Mouse (Mus musculus): ENCODE measurements around the gene Cherp.

DNA sequence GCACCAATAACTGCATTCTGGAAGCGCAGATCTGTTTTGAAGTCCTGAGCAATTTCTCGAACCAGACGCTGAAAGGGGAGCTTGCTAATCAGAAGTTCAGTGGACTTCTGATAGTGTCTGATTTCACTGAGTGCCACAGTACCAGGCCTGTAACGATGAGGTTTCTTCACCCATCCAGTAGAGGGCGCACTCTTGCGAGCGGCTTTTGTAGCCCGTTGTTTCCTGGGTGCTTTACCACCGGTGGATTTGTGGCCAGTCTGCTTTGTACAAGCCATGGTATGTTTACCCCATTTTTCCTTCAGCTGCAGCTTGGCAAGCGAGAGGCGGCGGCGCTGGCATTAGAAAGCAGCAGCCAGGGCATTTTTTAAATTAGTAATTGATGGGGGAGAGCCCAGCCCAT, 45.4 kb downstream of the Cherp start:
- TF ChIP-seq POLR2A (IDR thresholded peaks at IDR 0.05; ENCODE audit: extremely low read depth, insufficient read depth, low read length) (no peak), CTCF (IDR thresholded peaks at IDR 0.05; ENCODE audit: low read depth, low read length) (peak; percentile 76)

Data from liver, adult 2 months (tissue).